Mouse (Mus musculus) right cerebral cortex, postnatal 14 days (tissue): ENCODE results near the gene Tmem181a.
"Not testable (repeated sequence)": the region's sequence is repeated elsewhere in the genome, so short reads cannot be mapped to it uniquely, and the experiment has no call there.

Experiments used
- DNase-seq: peaks from one replicate; pipeline ENCODE4 v3.0.0; 2022

The Tmem181a gene

GRCm38 (mm10) chr17:6256400-6257069 is at the start of gene Tmem181a:
TSS of gene Tmem181a (plus strand) at chr17:6256860.
- not testable (repeated sequence) for DNase-seq

- no peak for DNase-seq
These were observed 44.9 kb upstream of the Tmem181a start for GRCm38 (mm10) chr17:6211721-6212120.

DNA sequence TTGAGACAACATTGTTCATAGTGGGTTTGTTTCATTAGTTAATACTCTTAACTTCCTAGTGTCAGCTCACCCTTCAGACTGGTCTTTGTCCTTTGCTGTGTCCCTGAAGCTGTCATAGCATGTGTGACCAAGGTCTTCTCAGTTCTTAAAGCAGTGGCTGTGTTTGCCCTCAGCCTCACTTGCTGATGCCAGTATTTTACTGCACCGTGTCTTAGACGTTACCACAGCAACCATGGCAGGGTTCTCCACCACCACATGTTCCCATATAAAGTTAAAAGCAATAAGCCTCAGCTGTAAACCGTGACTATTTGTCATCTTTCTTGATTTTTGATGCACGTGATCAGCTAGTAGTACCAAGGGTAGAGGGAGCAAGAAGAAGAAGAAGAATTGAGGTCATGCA is 41.0 kb upstream of the Tmem181a start:
- no peak for DNase-seq

- DNase-seq = no peak
These were observed 40.1 kb upstream of the Tmem181a start for GRCm38 (mm10) chr17:6216514-6216913.

GRCm38 (mm10) chr17:6232633-6233032 is 24.0 kb upstream of the Tmem181a start:
- not testable (repeated sequence) for DNase-seq

GRCm38 (mm10) chr17:6251298-6251697 is 5.4 kb upstream of the Tmem181a start:
- not testable (repeated sequence) for DNase-seq

DNA sequence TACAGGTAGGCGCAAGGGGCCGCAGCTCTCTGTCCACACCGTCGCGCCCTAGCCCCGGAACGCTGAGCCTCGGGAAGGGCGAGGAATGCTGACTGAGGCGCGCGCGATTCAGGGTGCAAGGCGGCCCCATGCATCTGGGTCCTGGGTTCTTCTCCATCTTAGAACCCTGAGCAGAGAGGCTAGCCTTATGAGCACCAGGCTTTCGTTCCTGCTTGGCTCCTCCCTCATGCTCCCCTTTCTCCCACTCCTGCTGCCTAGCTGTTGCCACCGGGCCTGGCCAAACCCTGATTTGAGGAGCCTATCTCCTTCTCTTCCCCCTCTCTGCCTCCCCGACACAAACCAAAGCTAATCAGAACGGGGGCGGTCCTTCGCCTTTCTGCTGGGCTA is 403 bp downstream of the Tmem181a start:
- peak; percentile 71 for DNase-seq

GRCm38 (mm10) chr17:6269876-6270831 is 13.5 kb downstream of the Tmem181a start:
- peak; percentile 12 for DNase-seq

- DNase-seq = not testable (repeated sequence)
These were observed 14.2 kb downstream of the Tmem181a start for GRCm38 (mm10) chr17:6270840-6271239.

GRCm38 (mm10) chr17:6271970-6272369 is 15.3 kb downstream of the Tmem181a start:
- not testable (repeated sequence) for DNase-seq

DNA sequence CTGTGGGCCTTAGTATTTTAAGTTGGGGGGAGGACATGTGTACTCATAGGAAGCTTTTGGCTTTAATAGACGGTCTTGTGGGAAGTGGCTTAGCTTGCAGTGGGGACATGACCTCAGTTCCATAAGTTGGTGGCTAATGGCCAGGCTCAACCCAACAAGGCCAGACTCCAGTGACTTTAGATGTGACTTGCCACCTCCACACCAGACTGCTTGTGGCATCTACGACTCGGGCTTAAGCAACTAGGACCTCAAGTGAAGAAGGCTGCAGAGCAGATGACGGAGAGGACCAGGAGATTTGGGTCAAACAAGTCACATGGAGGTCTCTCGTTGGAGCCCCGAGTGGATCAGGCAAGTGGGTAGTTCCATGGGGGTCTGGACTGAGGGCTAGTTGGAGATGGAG is 18.0 kb downstream of the Tmem181a start:
- DNase-seq = not testable (repeated sequence)

GRCm38 (mm10) chr17:6279205-6279604 is 22.5 kb downstream of the Tmem181a start:
- not testable (repeated sequence) for DNase-seq

- DNase-seq = not testable (repeated sequence)
These were observed 23.1 kb downstream of the Tmem181a start for GRCm38 (mm10) chr17:6279772-6280171.

- not testable (repeated sequence) for DNase-seq
These were observed 23.9 kb downstream of the Tmem181a start for GRCm38 (mm10) chr17:6280513-6280912.

DNA sequence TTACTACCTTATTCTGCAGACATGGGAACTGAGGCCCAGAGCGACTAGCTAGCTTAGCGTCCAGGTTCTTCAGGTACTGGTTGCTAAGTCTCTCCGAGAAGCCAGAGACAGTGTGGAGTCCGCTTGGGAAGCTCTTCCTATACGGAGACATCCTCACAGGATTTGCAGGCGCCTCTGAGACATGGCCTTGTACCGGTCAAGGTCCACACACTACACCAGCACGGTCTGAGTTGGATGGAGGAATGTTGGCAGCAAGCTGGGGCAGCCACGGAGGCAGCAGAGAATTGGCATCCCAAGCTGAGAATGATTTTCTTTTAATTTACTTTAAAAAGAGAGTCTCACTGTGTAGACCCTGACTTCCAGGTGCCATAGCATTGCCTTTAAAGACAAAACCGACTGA is 26.5 kb downstream of the Tmem181a start:
- not testable (repeated sequence) for DNase-seq

DNA sequence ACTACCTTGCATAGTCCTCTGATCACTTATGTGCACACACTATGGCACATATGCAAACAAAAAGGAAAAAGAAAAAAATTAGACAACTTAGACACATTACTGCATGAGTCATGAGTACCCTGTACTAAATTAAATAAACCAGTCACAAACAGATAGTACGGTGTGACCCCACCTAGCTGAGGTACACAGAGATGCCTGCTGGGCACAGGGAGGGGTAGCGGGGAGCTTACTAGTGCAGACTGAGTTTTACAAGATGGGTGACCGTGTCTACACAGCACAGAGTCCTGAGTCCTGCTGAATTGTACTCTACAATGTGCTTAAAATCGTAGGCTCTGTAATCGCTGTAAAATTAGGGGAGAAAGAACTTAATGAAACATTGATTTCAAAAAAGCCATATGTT is 29.5 kb downstream of the Tmem181a start:
- DNase-seq = not testable (repeated sequence)

- DNase-seq = not testable (repeated sequence)
These were observed 32.4 kb downstream of the Tmem181a start for GRCm38 (mm10) chr17:6289045-6289444.

GRCm38 (mm10) chr17:6293882-6294281 is 37.2 kb downstream of the Tmem181a start:
- not testable (repeated sequence) for DNase-seq

- not testable (repeated sequence) for DNase-seq
These were observed 40.6 kb downstream of the Tmem181a start for GRCm38 (mm10) chr17:6297060-6297795.

GRCm38 (mm10) chr17:6300190-6300863 is 43.7 kb downstream of the Tmem181a start:
- not testable (repeated sequence) for DNase-seq

GRCm38 (mm10) chr17:6304891-6305290 is 48.2 kb downstream of the Tmem181a start:
- DNase-seq = not testable (repeated sequence)

DNA sequence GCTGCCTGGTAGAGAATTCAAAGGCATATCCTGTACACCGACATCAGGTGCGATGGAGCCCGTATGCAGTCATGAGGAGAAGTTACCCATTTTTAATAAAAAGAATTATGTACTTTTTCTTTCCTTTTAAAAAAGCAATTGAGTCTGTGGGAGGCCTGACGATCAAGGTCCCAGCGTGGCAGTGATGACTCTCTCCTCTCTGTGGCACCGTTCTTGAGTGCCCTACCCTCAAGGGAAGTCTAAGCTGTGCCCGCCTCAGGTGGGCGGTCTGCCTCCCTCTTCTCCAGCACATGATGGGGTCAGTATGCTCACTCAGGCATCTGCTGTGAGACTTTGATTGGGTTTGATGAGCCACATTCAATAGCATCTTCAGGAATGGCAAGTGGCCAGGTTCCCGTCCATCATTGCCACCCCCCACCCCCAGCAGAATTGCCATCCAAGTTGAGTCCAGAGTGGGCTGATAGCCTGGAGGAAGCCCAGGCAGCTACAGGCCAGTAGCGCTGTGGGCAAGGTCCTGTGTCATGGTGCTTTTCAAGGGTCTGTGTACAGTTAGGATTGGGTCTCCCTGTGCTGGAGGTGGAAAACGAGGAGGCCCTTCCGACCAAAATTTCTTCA is 49.1 kb downstream of the Tmem181a start:
- DNase-seq = not testable (repeated sequence)
